Mouse (Mus musculus) liver, postnatal 0 days (tissue): ENCODE results near the gene Mum1.

Experiments
- CTCF ChIP-seq: sonication (generic); IDR thresholded peaks from 2 replicates; pipeline ENCODE4 v1.5.1; 2016; ENCODE audit warnings: antibody characterized with exemption, low read depth
- EP300 ChIP-seq: IDR thresholded peaks from 2 replicates; pipeline ENCODE4 v1.6.1; 2016; ENCODE audit warnings: antibody characterized with exemption, low read depth, mild to moderate bottlenecking

- TF ChIP-seq CTCF = no peak
- no peak for TF ChIP-seq EP300
Observed at GRCm38 (mm10) chr10:80259463-80259805, 33.2 kb downstream of the Mum1 start.
